Mouse (Mus musculus): ENCODE data around the gene Gpr62.
"Not testable (repeated sequence)": the region's sequence is repeated elsewhere in the genome, so short reads cannot be mapped to it uniquely, and the experiment has no call there.

The Gpr62 gene

GRCm38 (mm10) chr9:106465571-106466200 is at the start of gene Gpr62:
Gene Gpr62 (minus strand): TSS chr9:106465938.
- no peak for DNase-seq (ENCODE audit: low read depth, low spot score)

- DNase-seq (ENCODE audit: low read depth, low spot score): no peak
Observed at GRCm38 (mm10) chr9:106514273-106514672, 48.5 kb upstream of the Gpr62 start, which contains the start of gene Iqcf5. Gene Iqcf5 (plus strand): TSS chr9:106514573.

DNA sequence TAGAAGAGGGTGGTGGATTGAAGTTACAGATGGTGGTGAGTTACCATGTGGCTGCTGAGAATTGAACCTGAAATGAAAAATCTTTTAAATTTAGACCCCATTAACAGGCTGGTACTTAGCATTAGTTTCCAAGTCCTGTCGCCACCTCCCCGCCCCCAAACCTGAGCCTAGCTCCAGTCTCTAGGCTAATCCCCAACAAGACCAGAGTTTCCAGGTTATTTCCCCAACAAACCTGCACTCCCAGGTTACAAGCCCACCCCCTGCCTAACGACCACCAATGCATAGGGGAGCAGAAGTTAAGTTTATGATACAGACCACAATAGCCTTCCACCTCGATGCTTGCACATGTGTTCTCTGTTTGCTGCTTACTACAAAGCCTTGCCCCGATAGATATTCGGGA is 47.8 kb upstream of the Gpr62 start:
- DNase-seq (ENCODE audit: low read depth, low spot score): no peak

DNA sequence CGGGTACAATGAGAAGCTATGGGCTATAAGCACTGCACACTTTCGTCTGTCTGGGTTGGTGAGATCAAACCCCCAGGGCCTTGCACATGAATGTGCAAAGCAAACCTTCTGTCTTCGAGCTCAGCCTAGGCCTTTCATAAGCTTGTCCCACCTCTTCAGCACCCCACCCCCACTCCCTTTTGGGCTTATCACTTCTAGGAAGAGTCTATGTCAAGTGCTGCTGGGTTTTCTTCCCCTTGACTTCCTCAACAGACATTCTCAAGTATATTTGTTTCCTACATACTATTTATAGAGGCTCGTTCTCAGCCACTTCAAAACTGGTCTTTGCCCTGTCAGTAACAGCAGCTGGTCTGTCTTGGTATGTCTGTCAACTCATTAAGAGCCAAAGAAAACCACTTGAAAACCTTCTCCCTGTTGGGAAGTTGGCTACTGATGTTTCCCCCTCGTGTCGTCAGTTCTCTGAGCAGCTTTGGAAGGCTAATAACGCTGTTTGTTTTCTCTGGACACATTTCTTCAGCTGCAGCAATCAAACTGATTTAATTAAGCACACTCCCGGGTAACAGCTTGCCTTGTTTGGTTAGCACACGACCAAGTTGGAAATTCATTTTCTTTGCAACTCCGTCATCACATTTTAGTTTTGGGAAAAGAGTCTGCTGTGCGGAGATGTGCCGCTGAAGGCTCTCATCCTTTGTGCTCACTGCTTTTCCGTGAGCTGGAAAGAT is 47.2 kb upstream of the Gpr62 start:
- no peak for DNase-seq (ENCODE audit: low read depth, low spot score)

GRCm38 (mm10) chr9:106509356-106509755 is 43.6 kb upstream of the Gpr62 start:
- DNase-seq (ENCODE audit: low read depth, low spot score): no peak

DNA sequence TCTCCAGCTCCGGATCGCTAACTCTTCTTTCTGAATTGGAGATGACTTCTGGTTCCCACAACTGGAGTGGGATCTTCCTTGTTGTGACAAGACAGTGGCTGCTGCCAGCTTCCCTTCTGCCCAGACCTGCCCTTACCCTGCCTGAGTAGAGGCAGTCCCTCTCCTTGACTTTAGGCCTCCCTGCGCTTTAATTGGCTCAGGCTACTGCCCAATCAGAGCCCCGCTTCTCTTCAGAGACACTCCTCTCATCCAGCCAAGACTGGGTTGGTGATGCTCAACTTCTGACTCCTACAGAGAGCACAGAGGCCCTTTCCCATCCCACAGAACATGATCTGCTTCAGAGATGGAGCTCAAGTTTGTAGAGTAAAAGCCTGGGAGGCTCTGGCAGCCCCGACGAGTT is 38.5 kb upstream of the Gpr62 start:
- DNase-seq (ENCODE audit: low read depth, low spot score): no peak

GRCm38 (mm10) chr9:106501846-106502245 is 36.1 kb upstream of the Gpr62 start:
- no peak for DNase-seq (ENCODE audit: low read depth, low spot score)

- no peak for DNase-seq (ENCODE audit: low read depth, low spot score)
Observed at GRCm38 (mm10) chr9:106499667-106500066, 33.9 kb upstream of the Gpr62 start, which contains the start of gene Iqcf1. Gene Iqcf1 (plus strand): TSS chr9:106499967.

- not testable (repeated sequence) for DNase-seq (ENCODE audit: low read depth, low spot score)
Observed at GRCm38 (mm10) chr9:106487602-106488001, 21.9 kb upstream of the Gpr62 start.

DNA sequence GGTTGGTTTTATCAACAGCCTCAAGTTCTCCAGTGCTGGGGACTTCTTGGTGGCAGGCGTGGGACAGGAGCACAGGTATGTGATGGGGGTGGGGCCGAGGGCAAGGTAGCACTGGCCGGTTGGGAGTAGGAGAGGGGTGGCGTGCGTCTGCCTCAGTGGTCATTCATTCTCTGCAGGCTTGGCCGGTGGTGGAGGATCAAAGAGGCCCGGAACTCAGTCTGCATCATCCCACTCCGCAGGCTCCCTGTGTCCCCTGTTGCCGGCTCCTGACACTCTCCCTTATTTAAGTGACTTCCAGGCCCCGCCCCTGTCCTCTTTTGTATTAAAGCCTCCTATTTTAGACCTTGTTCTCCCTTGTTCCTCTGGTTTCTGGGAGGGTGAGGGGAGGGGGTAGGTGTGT is 19.3 kb upstream of the Gpr62 start:
- DNase-seq (ENCODE audit: low read depth, low spot score): no peak

- no peak for DNase-seq (ENCODE audit: low read depth, low spot score)
Observed at GRCm38 (mm10) chr9:106483606-106484005, 17.9 kb upstream of the Gpr62 start.

GRCm38 (mm10) chr9:106483136-106483535 is 17.4 kb upstream of the Gpr62 start:
- DNase-seq (ENCODE audit: low read depth, low spot score): no peak

GRCm38 (mm10) chr9:106482578-106483115 is 16.9 kb upstream of the Gpr62 start:
- no peak for DNase-seq (ENCODE audit: low read depth, low spot score)

- DNase-seq (ENCODE audit: low read depth, low spot score): no peak
Observed at GRCm38 (mm10) chr9:106481676-106482075, 15.9 kb upstream of the Gpr62 start.

DNA sequence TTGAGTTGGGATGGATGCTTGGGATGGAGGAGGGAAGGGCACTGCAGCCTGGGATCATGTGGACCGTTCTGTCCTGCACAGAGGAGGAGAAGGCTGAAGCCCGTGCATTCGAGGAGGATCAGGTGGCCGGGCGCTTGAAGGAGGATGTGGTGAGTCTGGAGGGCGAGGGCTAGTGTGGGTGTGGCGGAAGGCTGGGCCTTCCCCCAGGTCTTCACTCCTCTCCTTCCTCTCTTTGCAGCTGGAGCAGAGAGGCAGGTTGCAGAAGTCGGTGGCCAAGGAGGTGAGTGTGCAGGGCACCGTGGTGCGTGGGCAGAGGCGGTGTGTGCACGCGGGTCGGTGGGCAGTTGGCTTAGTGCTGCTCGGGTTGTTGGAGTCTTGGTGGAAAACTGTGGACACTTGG is 15.3 kb upstream of the Gpr62 start:
- no peak for DNase-seq (ENCODE audit: low read depth, low spot score)

GRCm38 (mm10) chr9:106480541-106480940 is 14.8 kb upstream of the Gpr62 start:
- no peak for DNase-seq (ENCODE audit: low read depth, low spot score)

DNA sequence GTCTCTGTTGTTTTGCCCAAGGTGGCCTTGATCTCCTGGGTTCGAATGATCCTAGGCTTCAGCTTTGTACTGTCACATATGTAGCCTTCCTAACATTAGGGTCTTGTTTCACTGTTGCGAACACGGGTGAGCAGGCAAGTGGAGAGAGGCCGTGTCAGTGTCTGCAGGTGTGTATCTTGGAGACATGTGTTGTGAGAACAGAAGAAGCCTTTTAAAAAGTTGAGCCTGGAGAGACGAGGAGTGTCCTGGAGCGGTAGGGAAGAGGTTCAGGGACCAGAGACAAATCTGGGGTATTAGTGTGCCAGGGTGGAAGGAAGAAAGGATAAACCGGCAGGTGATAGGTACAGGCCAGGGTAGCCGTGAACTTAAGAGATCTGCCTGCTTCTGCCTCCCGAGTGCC is 12.4 kb upstream of the Gpr62 start:
- no peak for DNase-seq (ENCODE audit: low read depth, low spot score)

DNA sequence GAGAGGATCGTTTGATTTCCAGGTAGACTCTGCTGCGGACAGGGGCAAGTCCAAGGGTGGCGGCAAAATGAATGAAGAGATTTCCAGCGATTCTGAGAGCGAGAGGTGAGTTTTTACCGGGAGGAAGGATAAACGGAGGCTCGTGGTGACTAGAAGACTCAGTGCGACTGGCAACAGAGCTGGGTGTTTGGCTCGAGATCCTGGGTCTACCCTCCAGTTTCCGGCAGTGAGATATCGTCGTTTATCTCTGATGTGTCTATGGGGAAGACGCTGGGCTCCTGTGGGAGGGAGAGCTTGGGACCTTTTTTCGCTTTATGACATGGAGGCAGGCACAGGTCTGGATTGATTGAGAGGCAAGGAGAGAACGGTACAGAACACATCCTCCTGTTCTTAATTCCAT is 11.9 kb upstream of the Gpr62 start:
- no peak for DNase-seq (ENCODE audit: low read depth, low spot score)

- peak; percentile 98 for DNase-seq (ENCODE audit: low read depth, low spot score)
Observed at GRCm38 (mm10) chr9:106476924-106477484, 11.3 kb upstream of the Gpr62 start, which contains the start of gene Parp3. Gene Parp3 (minus strand): TSS chr9:106476949.

GRCm38 (mm10) chr9:106476002-106476923 is 10.5 kb upstream of the Gpr62 start:
- no peak for DNase-seq (ENCODE audit: low read depth, low spot score)

DNA sequence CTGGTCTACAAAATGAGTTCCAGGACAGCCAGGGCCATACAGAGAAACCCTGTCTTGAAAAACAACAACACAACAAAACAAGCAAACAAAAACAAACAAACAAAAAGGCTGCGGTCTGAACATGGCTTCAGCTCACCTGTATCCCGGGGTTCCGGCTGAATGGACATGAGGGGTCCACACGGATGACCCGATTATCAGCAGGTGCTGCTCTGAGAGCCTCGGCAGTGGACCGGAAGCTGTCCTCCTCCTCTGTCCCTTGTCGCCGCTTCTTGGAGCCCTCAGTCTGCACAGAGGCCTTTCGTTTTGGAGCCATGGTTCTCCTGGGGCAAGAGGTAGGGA is 9.9 kb upstream of the Gpr62 start, which contains the start of gene Rrp9:
TSS of gene Rrp9 (plus strand) at position 301 of the 339 bp plus-strand sequence.
- DNase-seq (ENCODE audit: low read depth, low spot score): no peak
